ENCODE assay signal across 8 mouse cellular contexts in the genomic region with DNA sequence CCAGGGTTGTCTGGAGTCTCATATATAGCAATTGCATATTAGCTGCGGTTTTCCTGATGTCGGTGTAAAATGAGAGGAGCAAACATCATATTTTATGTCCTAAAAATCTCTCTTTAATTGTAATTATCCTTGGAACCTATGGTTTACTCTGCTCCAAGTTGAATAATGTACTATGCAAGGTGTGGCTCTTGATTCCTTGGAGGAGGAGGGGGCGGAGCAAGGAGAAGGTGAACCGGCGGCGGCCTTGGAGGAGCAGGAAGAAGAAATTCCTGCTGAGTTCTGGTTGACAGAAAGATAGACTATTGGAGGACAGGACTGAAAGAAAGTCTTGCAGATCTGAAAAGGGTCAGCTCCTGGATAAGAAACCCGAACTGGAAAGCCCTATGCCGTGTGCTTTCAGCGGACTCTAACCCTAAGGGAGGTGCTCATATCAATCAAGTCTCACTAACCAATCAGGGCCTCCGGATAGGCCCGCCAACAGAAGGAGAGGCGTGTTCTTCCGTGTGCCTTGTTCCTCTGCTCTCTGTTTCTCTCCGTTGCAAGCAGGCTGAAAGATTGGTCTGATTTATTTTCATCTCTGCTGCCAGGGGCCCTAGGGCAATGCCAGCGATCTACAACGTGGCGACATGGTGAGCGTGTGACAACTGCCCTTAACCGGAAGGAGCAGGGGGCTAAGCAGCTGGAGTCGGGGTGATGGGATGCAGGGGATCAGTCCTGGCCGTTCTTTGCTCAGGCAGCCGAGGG.
DNase-seq lines count a peak whose midpoint lies in the region; ATAC-seq and TF ChIP-seq lines count a peak whose summit lies in the region.
"Not testable (repeated sequence)": the region's sequence is repeated elsewhere in the genome, so short reads cannot be mapped to it uniquely, and the experiment has no call there.

No protein-coding gene starts in this region.

- peak overlapping the region; percentile 39; the same call in 1 of the 2 replicates for H3K9ac ChIP-seq in embryonic facial prominence, embryonic 15.5 days

- not testable (repeated sequence) for H3K4me1 ChIP-seq in bone marrow macrophage, adult 2 months (ENCODE audit: control insufficient read depth, insufficient read depth, low read length); embryonic facial prominence, embryonic 15.5 days; kidney, adult 2 months (ENCODE audit: control insufficient read depth, insufficient read depth, low read length)

- TF ChIP-seq CTCF in bone marrow macrophage, adult 2 months (IDR thresholded peaks at IDR 0.05; ENCODE audit: low read depth, low read length); kidney, adult 2 months (conservative IDR thresholded peaks at IDR 0.05; ENCODE audit: insufficient read depth, insufficient read length, low read depth, low read length): not testable (repeated sequence)

- ATAC-seq in embryonic facial prominence, embryonic 15.5 days (ENCODE audit: insufficient number of reproducible peaks, low FRiP score, low TSS enrichment, low read depth) = not testable (repeated sequence)

- intact Hi-C loops in left cerebral cortex, postnatal 4 days (cut with DNase I) = not testable (repeated sequence)

- DNase-seq in 416B (ENCODE audit: low read depth) = peak; percentile 81
- DNase-seq in heart, adult 9 months (ENCODE audit: low spot score in 2 of 2) = peak; percentile 52 to 59
- DNase-seq in kidney, adult 2 months = peak; percentile 70
- DNase-seq in left cerebral cortex, postnatal 4 days = peak; percentile 6
- peak; percentile 54 for DNase-seq in mesoderm, embryonic 11.5 days (ENCODE audit: low read depth, low spot score)
- peak; percentile 2 for DNase-seq in right cerebral cortex, postnatal 4 days

- H3K9me3 ChIP-seq in embryonic facial prominence, embryonic 15.5 days (replicated peaks) = not testable (repeated sequence)

- peak overlapping the region; percentile 60 for H3K4me3 ChIP-seq in bone marrow macrophage, adult 2 months (ENCODE audit: insufficient read depth, low read length)
- H3K4me3 ChIP-seq in embryonic facial prominence, embryonic 15.5 days (replicated peaks) = peak overlapping the region; percentile 65
- peak overlapping the region; percentile 93 for H3K4me3 ChIP-seq in kidney, adult 2 months (ENCODE audit: insufficient read depth, low read depth, low read length)

- not testable (repeated sequence) for H3K27me3 ChIP-seq in embryonic facial prominence, embryonic 15.5 days; kidney, adult 2 months (replicated peaks; ENCODE audit: control insufficient read depth, insufficient read depth, low read length)

- TF ChIP-seq POLR2A in bone marrow macrophage, adult 2 months (IDR thresholded peaks at IDR 0.05; ENCODE audit: borderline replicate concordance, low read depth, low read length); kidney, adult 2 months (IDR thresholded peaks at IDR 0.05; ENCODE audit: low read depth, low read length): not testable (repeated sequence)

- not testable (repeated sequence) for H3K27ac ChIP-seq in bone marrow macrophage, adult 2 months (ENCODE audit: insufficient read depth, low read depth, low read length); kidney, adult 2 months (ENCODE audit: insufficient read depth, low read depth, low read length)
- peak overlapping the region; percentile 76 for H3K27ac ChIP-seq in embryonic facial prominence, embryonic 15.5 days (replicated peaks)

- peak overlapping the region; percentile 50 for H3K4me2 ChIP-seq in embryonic facial prominence, embryonic 15.5 days (replicated peaks)

- H3K36me3 ChIP-seq in embryonic facial prominence, embryonic 15.5 days; kidney, adult 2 months (ENCODE audit: control insufficient read depth, insufficient read depth, low read length): not testable (repeated sequence)

- 1% methylated on average over 22 of the region's 22 CpGs for WGBS in embryonic facial prominence, embryonic 15.5 days
- 3% methylated on average over 22 of the region's 22 CpGs for WGBS in kidney, adult 2 months

Comparison
In these comparisons a context has a peak if more than half of its experiments do, and no peak if none do; other contexts are left out.
1. DNase-seq: peak in every context shown above with its lines; median percentile 81 in 416B; 70 in kidney, adult 2 months; 56 in heart, adult 9 months; 54 in mesoderm, embryonic 11.5 days; 6 in left cerebral cortex, postnatal 4 days; 2 in right cerebral cortex, postnatal 4 days.